Mouse (Mus musculus) brain, embryonic 14.5 days (tissue): ENCODE data around the gene Tmcc2.

Experiments used
- CTCF ChIP-seq: fragments of 200-500 bp; IDR thresholded peaks from 2 replicates; pipeline ENCODE4 v1.5.1; 2012; ENCODE audit warnings: inconsistent platforms, mild to moderate bottlenecking, moderate library complexity, borderline replicate concordance; ENCODE audit not compliant: insufficient read depth, insufficient read length; ENCODE audit errors: extremely low read depth
- POLR2A ChIP-seq: fragments of 200-500 bp; IDR thresholded peaks from 2 replicates; pipeline ENCODE4 v1.6.1; 2012; ENCODE audit warnings: mild to moderate bottlenecking, inconsistent platforms, borderline replicate concordance; ENCODE audit not compliant: poor library complexity, insufficient read depth, insufficient read length, severe bottlenecking; ENCODE audit errors: extremely low read depth

DNA sequence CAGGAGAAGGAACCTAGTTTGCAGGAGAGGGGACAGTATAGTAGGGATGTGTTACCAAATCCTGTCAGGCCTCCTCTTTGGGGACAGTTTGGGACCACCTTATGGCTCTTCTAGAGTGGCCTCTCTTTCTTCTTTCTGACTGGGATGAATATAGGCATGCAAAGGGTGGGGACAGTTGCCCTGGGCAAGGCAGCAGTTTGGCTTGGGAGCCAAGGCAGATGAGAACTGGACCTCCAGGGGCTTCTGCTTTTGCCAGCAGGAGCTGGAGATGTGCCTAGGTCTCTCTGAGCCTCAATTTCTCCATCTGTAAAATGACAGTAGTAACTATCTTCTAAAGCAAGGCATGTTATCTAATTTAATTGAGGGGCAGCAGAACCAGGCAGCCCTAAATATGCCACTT lies 44.1 kb downstream of the Tmcc2 start:
- TF ChIP-seq POLR2A: no peak
- no peak for TF ChIP-seq CTCF
